Mouse (Mus musculus) cortical plate, adult 2 months (tissue): ENCODE results near the gene Tmem176a.

Source experiments
- CTCF ChIP-seq: fragments of 200-500 bp; IDR thresholded peaks from 2 replicates; pipeline ENCODE4 v1.5.1; 2011; ENCODE audit warnings: mild to moderate bottlenecking, control low read depth, low read length; ENCODE audit not compliant: insufficient read depth; ENCODE audit errors: extremely low read depth
- POLR2A ChIP-seq: fragments of 200-500 bp; IDR thresholded peaks from 2 replicates; pipeline ENCODE4 v1.6.1; 2011; ENCODE audit warnings: mild to moderate bottlenecking, low read length, control low read depth; ENCODE audit not compliant: insufficient read depth; ENCODE audit errors: extremely low read depth

DNA sequence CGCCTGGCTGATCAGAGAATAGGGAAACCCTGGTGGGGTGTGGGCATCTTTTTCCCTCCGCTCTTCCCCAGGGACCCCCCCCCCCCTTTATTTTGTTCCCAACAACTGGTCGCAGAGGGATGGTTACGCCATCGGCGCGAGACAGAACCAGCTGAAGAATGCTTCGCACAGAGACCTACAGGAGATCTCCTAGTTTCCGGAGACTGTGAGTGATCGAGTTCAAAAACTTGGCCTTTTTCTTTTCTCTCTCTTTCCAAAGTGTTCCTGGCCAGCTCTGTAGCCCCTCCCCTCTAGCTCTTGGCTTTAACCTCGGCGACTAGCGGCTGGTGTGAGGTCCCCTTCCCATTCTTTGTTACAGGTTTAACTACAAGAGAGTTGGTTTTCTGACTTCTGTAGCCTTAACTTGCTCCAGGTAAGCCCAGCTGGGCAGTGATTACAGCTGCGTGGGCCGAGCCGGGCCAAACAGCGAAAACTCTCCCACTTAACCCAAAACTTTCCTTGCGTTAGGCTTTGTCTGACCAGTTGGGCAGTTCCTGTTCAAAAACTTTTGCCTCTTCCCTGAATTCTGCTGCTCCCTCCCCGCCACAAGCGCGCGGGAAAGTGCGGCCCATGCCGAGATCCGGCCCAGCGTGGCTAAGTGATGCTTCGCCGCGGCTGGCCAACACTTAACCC lies 11.2 kb downstream of the Tmem176a start:
- TF ChIP-seq CTCF (no peak), POLR2A (no peak)
